Mouse (Mus musculus): ENCODE results near the gene Epb41l4b.
A peak's percentile ranks its signal among the peaks of the same experiment; 100 is the strongest.

DNA sequence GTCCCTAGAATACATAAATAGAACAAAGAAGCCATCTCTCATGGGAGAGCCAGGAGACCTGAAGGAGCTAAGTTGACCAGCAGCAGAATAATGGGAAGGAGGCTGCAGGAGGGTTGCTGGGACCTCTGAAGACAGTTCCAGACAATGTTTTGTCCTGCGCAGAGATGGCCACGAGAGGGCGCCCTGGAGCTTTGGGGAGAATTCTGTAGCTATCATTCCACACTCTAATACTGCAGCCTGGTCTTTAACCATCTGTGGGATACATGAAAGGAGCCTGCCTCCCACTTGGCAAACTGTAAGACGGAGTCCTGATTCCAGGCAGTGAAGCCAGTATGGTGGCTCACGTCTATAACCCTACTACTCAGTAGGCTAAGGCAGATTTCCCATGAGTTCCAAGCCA lies 126.0 kb downstream of the Epb41l4b start:
- peak; percentile 96 for TF ChIP-seq CTCF (IDR thresholded peaks at IDR 0.05; ENCODE audit: low read depth, low read length)
- TF ChIP-seq POLR2A (IDR thresholded peaks at IDR 0.05; ENCODE audit: borderline replicate concordance, low read depth, low read length): no peak

Data from bone marrow macrophage, adult 2 months (primary cell).